Mouse (Mus musculus) heart, embryonic 10.5 days (tissue): ENCODE measurements around the gene Mfap4. TPM values are rescaled to one million over a fixed set of nuclear protein-coding genes. Genes with fewer than 3 reads are reported as not detected.

Source experiments
- DNase-seq: peaks from one replicate; pipeline ENCODE4 v3.0.0-alpha.2; 2017; ENCODE audit warnings: low spot score
- H3K27ac ChIP-seq: fragments of 300-500 bp; sonication (generic); 2 replicates; pipeline ENCODE4 v1.5.1; 2016; ENCODE audit warnings: mild to moderate bottlenecking
- H3K27me3 ChIP-seq: fragments of 300-500 bp; sonication (generic); 2 replicates; pipeline ENCODE4 v1.6.1; 2016; ENCODE audit warnings: mild to moderate bottlenecking; ENCODE audit not compliant: poor library complexity, insufficient read depth, severe bottlenecking
- H3K36me3 ChIP-seq: fragments of 300-500 bp; sonication (generic); 2 replicates; pipeline ENCODE4 v1.6.1; 2016; ENCODE audit warnings: mild to moderate bottlenecking, moderate library complexity
- H3K4me1 ChIP-seq: fragments of 300-500 bp; sonication (generic); 2 replicates; pipeline ENCODE4 v1.6.1; 2016; ENCODE audit warnings: mild to moderate bottlenecking
- H3K4me3 ChIP-seq: fragments of 300-500 bp; sonication (generic); 2 replicates; pipeline ENCODE4 v1.5.1; 2016; ENCODE audit warnings: mild to moderate bottlenecking, moderate library complexity
- H3K9me3 ChIP-seq: fragments of 300-500 bp; sonication (generic); 2 replicates; pipeline ENCODE4 v1.6.1; 2016; ENCODE audit warnings: mild to moderate bottlenecking, moderate library complexity
- WGBS: fragments of 180-500 bp; shearing (Covaris S2); methylation state at CpG from one replicate; pipeline ENCODE4 v1.1.7; 2016; 5-methylcytosine and 5-hydroxymethylcytosine counted together
- polyA plus RNA-seq: library from polyadenylated mRNA; unstranded; fragments of >200 nt; fragmentation: Nextera tagmentation; extraction: Ambion mirVana; gene quantifications from 2 replicates; pipeline ENCODE4 v1.2.1, GENCODE M21; 2016

The Mfap4 gene
- polyA plus RNA-seq = 22.7 and 67.8 TPM in 2 replicates

DNA sequence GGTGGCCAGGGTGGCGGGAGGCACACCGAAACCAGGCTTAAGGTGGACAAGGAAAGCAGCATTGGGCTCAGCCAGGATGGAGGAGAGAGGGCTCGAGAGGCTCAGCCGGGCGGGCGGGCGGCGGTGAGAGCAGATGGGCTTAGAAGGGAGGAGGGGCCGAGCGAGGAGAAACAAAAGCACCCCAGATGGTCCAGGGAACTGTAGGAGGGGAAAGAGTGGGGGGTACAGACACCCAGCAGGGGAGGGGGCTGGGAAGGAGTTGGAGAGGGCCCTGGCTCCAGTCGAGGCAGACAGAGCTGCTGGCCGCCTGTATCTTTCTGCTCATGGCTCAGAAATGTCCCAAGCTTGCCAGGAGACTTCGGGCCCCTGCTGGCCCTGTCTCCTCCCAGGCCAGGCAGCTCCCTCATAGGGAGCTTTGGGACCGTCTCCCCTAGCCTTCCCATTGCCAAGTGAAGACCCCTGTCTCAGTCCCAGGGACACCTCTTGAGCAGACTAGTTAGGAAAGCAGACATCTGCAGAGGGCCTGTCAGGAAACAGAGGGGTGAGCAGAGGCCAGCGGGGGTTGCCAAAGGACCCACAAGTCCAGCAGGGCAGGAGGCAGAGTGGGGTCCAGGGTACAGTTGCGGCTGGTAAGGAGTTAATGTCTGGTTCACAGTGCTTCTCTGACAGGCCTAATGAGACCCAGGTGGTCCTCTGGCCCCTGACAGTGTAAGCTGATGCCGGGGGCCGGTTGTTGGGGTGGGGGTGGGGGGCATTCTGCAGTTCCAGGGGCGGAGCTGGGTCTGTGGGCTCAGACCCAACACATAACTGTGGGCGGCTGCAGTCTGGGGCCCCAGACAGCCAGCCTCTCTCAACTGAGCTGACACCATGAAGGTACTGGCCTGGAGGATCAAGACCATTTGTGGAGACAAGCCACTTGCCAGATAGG is at the start of gene Mfap4:
Gene Mfap4, plus strand, starts transcription at position 819 of the 928 bp plus-strand sequence.
- peaks cover 50% of the 10 kb centered on the region for H3K4me1 ChIP-seq
- peak; percentile 83 for DNase-seq
- H3K9me3 ChIP-seq = no peaks in the 10 kb centered on the region
- 13% methylated on average over 20 of the region's 20 CpGs for WGBS
- peaks cover 6% of the 10 kb centered on the region; the same call in 1 of the 2 replicates for H3K27me3 ChIP-seq
- H3K36me3 ChIP-seq = peaks cover 30% of the 10 kb centered on the region
- H3K27ac ChIP-seq = peak within 1 kb of the TSS; percentile 88
- peak within 1 kb of the TSS; percentile 49 for H3K4me3 ChIP-seq

DNA sequence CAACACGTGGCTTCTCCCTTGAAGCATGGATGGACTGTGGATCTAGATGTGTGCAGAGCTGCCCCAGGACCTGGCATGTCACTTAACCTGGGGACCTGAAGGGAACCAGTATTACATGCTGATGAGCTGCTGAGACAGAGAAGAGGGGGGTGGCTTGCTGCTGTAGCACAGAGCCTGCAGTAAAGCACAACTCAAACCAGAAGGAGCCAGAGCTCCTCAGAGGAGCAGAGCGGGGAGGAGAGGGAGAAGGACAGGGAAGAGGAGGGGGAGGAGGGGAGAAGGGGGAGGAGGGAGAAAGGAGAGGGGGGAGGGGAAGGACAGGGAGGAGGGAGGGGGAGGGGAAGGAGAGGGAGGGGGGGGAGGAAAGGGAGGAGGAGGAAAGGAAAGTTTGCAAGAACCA is 48.9 kb upstream of the Mfap4 start:
- no peaks in the 10 kb centered on the region for H3K36me3 ChIP-seq
- H3K27me3 ChIP-seq = no peaks in the 10 kb centered on the region
- no peak overlapping the region for H3K4me3 ChIP-seq
- no peak overlapping the region for H3K27ac ChIP-seq
- no peak for DNase-seq
- 67% methylated on average over 2 of the region's 2 CpGs for WGBS
- peaks cover 11% of the 10 kb centered on the region; the same call in 1 of the 2 replicates for H3K4me1 ChIP-seq
- H3K9me3 ChIP-seq = no peaks in the 10 kb centered on the region

DNA sequence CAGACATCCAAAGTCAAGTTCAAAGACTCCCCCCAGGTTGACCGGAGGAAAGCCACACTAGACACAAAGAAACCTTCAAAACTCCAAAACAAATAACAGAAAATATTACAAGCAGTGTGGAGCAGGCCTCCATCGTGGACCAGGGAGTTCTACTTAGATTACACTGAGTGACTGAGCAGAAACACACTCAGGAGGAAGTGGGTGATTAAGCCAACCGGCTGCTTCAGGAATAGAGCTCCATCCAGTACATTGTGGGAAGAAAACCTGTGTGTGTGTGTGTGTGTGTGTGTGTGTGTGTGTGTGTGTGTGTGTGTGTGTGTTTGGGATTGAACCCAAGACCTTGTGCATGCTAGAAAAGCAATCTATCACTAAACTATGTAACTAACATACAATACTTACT is 46.1 kb upstream of the Mfap4 start:
- 62% methylated on average over 3 of the region's 3 CpGs for WGBS
- DNase-seq = no peak

DNA sequence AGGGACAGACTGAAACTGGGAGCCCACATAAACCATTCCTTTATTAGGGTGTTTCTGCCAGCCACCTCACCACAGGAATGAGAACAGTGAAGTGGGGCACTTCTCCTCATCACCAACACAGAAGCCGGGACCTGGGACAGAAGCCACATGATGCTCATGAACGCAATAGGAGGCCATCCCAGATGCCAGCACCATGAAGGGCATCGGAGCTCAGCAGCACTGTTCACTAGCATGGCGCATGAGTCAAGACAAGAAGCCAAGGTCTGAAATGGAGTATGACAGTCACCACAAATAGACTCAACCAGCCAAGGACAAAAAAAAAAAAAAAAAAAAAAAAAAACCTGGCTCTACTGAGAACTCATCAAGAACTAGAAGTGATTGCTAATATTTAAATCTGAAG is 44.8 kb upstream of the Mfap4 start:
- WGBS = 92% methylated on average over 4 of the region's 4 CpGs
- Histone ChIP-seq H3K9me3 (no peaks in the 10 kb centered on the region), H3K27me3 (no peaks in the 10 kb centered on the region), H3K4me3 (no peak overlapping the region), H3K36me3 (no peaks in the 10 kb centered on the region), H3K27ac (no peak overlapping the region), H3K4me1 (peaks cover 11% of the 10 kb centered on the region; the same call in 1 of the 2 replicates)
- DNase-seq = no peak

More for the DNA sequence above, 46.1 kb upstream of the Mfap4 start:
- Histone ChIP-seq H3K36me3 (no peaks in the 10 kb centered on the region), H3K27ac (no peak overlapping the region), H3K27me3 (no peaks in the 10 kb centered on the region), H3K9me3 (no peaks in the 10 kb centered on the region), H3K4me3 (no peak overlapping the region), H3K4me1 (peaks cover 11% of the 10 kb centered on the region; the same call in 1 of the 2 replicates)

DNA sequence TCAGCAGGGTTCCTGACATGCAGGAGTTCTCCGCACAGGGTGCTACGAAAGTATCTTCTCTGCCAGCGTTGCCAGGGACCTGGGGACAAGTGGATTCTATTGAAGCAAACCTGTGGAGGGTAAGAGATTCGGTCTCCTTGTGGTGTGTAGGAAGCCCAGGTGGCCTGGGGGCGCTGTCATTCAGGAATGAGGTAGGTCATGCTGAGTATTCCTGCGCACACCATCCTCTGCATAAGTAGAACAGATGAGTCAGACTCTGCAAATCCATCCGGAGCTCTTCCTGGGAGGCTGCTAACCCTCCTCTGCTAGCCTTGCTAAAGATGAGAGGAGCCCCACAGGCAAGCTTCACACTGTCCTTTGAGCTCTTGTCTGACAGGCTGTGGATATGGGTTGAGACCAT is 43.6 kb upstream of the Mfap4 start:
- Histone ChIP-seq H3K27ac (no peak overlapping the region), H3K27me3 (no peaks in the 10 kb centered on the region), H3K9me3 (no peaks in the 10 kb centered on the region), H3K4me3 (no peak overlapping the region), H3K4me1 (peaks cover 6% of the 10 kb centered on the region; the same call in 1 of the 2 replicates), H3K36me3 (no peaks in the 10 kb centered on the region)
- WGBS = 72% methylated on average over 7 of the region's 7 CpGs
- DNase-seq = no peak

DNA sequence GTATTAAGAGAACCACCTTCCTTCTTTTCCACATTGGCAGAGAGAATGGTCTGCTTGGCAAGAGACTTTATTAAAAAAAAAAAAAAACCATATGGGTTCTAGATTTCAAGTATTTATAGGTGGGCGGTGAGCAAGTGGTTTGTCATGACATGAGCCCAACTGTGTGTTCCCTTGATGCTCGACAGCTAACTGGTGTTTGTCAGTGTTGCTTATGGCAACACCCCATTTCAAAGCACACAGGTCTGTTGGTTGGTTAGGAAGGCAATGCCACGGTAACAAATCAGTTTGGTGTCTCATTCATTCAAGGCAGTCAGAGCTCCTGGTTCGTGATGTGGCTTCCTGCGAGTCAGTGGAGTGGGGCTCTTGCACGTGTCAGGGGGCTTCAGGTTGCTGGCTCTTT is 41.4 kb upstream of the Mfap4 start:
- Histone ChIP-seq H3K4me1 (no peaks in the 10 kb centered on the region), H3K27me3 (no peaks in the 10 kb centered on the region), H3K4me3 (no peak overlapping the region), H3K36me3 (no peaks in the 10 kb centered on the region), H3K9me3 (no peaks in the 10 kb centered on the region), H3K27ac (no peak overlapping the region)
- WGBS = 85% methylated on average over 6 of the region's 6 CpGs
- DNase-seq = no peak

DNA sequence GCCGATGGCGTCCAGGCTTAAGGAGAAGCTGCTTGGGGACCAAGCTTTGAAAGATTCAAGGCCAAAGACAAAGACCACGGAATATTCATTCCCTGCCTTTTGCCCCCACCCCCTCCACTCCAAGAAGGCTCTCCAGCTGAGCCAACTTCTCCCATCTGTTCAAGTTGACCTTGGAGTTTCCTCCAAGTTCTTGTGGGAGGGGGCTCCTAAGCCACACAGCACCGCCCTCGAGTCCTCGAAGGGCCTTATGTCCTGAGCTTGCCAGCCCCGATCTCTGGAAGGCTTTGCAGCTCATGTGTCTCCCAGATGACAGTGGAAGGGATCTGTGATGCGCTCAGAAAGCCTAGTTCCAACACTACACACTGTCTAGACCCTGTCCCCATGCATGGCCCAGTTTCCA is 37.9 kb upstream of the Mfap4 start:
- Histone ChIP-seq H3K36me3 (no peaks in the 10 kb centered on the region), H3K9me3 (no peaks in the 10 kb centered on the region), H3K4me3 (no peak overlapping the region), H3K4me1 (peaks cover 11% of the 10 kb centered on the region; the same call in 1 of the 2 replicates), H3K27ac (no peak overlapping the region), H3K27me3 (peaks cover 30% of the 10 kb centered on the region)
- WGBS = 83% methylated on average over 8 of the region's 8 CpGs
- no peak for DNase-seq

DNA sequence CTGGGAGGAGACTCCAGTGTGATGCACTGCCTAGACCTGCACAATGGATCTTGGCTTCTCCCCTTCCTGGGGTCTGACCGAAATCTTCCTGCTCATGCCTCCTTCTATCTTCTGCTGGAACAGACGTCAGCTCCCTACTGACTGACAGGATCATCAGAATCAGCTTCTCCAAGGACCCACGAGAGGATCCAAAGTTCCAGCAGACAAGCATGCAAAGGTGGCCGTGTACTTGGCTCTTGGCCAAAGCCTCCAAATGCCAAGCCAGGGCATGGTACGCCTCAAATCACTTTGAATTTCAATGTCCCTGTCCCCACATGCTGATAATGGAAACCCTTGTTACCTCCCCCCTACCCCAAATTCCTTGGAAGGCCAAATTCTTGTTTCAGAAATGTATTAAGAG is 37.2 kb upstream of the Mfap4 start:
- Histone ChIP-seq H3K27ac (no peak overlapping the region), H3K27me3 (peaks cover 37% of the 10 kb centered on the region), H3K9me3 (no peaks in the 10 kb centered on the region), H3K36me3 (no peaks in the 10 kb centered on the region), H3K4me3 (no peak overlapping the region), H3K4me1 (peaks cover 13% of the 10 kb centered on the region; the same call in 1 of the 2 replicates)
- WGBS = 61% methylated on average over 5 of the region's 5 CpGs
- no peak for DNase-seq

DNA sequence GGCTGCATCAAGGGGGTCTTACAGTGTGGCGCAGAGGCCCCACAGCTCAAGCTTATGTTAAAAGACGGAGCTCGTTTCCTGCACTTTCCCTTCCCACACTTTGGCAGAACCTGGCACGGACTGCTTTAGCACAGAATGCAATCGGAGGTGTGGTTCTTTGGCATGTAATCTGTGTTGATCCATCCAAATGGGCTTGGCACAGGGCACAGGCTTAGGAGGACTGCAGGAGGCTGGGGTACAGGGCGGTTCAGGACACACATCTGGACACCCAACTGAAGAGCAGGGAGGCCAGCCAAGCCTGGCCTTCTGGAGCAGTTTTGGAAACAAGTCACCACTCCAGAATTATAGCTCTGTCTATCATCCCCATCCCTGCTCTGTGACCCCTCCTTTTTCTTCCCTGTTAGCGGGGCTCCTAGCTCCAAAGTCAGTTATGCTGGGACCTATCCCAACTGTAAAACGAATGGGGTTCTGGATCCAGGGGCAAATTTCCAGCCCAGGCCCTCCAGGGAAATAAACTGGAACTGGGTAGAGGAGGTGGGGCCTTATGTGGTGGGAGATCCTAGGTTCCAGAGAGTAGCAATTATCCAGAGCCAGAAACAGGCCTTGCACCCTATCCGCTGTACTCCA is 36.5 kb upstream of the Mfap4 start:
- WGBS = 79% methylated on average over 9 of the region's 9 CpGs

DNA sequence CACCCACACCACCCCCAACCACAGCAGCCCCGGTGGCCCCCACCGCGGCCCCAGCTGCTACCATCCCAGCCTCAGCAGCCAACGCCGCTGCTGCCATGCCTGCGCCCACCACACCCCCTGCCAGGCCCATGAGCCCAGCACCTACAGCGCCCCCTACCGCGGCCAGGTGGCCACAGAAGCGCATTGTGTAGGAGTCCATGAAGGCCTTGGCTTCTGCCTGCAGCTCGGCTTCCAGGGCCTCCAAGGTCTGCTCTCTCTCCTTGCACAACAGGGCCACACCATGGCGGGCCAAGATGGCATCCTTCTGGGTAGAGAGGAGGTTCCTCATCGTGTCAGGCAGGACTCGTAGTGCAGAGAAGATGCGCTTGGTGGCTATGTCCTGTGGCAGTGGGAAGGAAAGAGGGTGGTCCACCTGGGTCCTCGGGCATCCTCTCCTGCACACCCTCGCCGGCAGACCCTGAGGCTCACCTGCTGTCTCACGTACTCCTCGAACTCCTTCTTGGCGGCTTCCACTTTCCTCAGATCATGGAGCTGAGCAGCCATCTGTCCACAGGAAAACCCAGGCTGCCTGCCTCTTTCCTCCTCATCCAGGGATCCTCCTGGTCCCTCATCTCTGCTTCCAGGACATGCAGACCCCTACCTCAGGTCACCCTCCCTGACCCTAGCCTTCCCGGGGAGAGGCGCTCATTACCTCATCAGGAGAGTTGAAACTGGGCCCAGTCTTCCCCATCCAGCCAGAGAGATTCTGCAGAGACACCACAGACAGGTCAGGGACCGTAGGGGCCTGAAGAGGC is 35.5 kb upstream of the Mfap4 start:
- no peak for DNase-seq
- WGBS = 67% methylated on average over 24 of the region's 24 CpGs
- H3K27me3 ChIP-seq = peaks cover 47% of the 10 kb centered on the region

More for the DNA sequence above, 36.5 kb upstream of the Mfap4 start:
- Histone ChIP-seq H3K9me3 (no peaks in the 10 kb centered on the region), H3K36me3 (no peaks in the 10 kb centered on the region), H3K27me3 (peaks cover 44% of the 10 kb centered on the region), H3K27ac (no peak overlapping the region), H3K4me1 (peaks cover 19% of the 10 kb centered on the region), H3K4me3 (no peak overlapping the region)
- no peak for DNase-seq

DNA sequence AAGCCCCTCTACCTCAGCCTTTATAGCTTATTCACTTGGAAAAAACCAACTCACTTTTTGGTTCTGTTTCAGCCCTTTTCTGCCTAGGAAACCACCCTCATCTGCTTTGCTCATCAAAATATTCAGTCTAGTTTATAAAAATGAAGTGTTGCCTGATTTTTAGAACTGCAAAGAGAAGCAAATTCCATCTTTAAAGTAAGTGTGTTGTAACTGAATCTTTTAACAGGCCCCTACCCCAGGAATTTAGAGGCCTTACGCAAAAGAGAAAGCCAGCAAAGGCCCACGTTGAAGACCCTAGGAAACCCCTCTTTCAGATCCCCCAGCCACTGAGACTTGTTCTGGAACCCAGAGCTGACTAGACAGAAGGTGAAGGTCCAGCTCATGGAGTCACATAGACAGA is 21.2 kb upstream of the Mfap4 start:
- Histone ChIP-seq H3K27me3 (no peaks in the 10 kb centered on the region), H3K9me3 (no peaks in the 10 kb centered on the region), H3K4me3 (no peak overlapping the region), H3K27ac (no peak overlapping the region), H3K36me3 (no peaks in the 10 kb centered on the region), H3K4me1 (no peaks in the 10 kb centered on the region)
- DNase-seq = no peak
- 71% methylated on average over 2 of the region's 2 CpGs for WGBS

More for the DNA sequence above, 35.5 kb upstream of the Mfap4 start:
- Histone ChIP-seq H3K27ac (peak overlapping the region; percentile 25; the same call in 1 of the 2 replicates), H3K36me3 (no peaks in the 10 kb centered on the region), H3K4me3 (no peak overlapping the region), H3K4me1 (peaks cover 25% of the 10 kb centered on the region), H3K9me3 (no peaks in the 10 kb centered on the region)

DNA sequence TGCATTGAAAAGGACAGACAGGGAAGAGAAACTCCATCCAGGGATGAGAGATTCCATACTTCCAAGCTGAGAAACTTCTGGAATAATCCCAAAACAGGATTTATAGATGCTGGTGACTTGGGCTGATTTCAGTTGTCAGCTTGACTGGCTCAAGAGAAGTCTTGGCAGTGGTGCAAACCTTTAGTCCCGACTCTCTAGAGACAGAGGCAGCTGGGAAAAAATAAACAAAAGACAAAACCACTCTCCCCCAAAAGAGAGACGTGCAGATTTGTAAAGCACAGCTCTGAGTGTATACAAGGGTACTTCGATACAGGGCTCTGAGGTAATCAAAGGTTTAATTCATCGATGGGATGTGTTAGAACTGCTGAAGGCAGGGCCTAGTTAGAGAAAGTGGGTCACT is 19.8 kb upstream of the Mfap4 start:
- Histone ChIP-seq H3K4me3 (no peak overlapping the region), H3K9me3 (no peaks in the 10 kb centered on the region), H3K27me3 (no peaks in the 10 kb centered on the region), H3K27ac (no peak overlapping the region), H3K36me3 (no peaks in the 10 kb centered on the region), H3K4me1 (no peaks in the 10 kb centered on the region)
- no peak for DNase-seq
- 70% methylated on average over 4 of the region's 4 CpGs for WGBS
